Mouse (Mus musculus) kidney, postnatal 10 days (tissue): ENCODE results near the gene Ptcd2.

Experiments used
- DNase-seq: peaks from one replicate; pipeline ENCODE4 v3.0.0; 2021; ENCODE audit warnings: mixed read lengths

Ptcd2 gene

DNA sequence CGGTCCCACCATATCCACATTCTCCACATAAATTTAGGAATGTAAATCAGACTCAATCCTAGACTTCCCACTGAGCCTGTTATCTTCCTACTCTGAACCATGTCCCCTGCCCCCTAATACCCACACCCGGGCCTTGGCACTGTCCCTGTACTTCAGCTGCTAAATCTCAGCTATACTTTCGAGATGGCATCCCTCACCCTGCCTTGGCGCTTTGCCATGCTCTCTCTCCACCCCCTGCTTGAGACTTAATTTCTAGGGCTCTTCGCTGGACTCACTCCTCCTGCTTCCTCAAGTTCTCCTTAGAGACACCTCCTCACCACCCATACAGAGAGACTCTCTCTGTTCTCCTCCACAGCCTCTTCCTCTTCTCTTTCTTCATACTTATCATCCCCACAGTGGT lies 44.6 kb downstream of the Ptcd2 start:
- no peak for DNase-seq

GRCm38 (mm10) chr13:99294176-99294575 lies 50.3 kb downstream of the Ptcd2 start:
- no peak for DNase-seq

DNA sequence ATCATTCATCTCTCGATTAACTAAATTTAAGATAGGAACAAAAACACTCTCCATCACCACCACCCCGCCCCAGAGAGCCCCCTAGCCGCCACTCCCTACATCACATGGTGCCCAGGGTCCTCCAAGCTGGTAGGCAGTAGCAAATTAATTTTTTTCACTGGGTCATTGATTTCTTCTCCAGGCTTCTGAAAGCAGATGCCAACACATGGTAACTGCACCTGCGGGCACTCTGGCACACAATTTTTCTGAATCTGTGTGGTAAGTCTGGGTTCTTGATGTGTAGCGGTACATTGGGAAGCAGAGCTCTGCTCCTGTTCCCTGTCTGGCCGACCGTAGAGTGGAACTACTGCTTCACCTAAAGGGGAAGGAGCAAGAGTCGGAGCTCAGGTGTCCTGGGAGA lies 53.7 kb downstream of the Ptcd2 start:
- DNase-seq: no peak

GRCm38 (mm10) chr13:99287786-99288185 lies 56.7 kb downstream of the Ptcd2 start:
- no peak for DNase-seq

GRCm38 (mm10) chr13:99287207-99287606 lies 57.3 kb downstream of the Ptcd2 start:
- no peak for DNase-seq

GRCm38 (mm10) chr13:99285241-99285640 lies 59.3 kb downstream of the Ptcd2 start:
- DNase-seq: no peak

GRCm38 (mm10) chr13:99284400-99285160 lies 59.9 kb downstream of the Ptcd2 start:
- no peak for DNase-seq

DNA sequence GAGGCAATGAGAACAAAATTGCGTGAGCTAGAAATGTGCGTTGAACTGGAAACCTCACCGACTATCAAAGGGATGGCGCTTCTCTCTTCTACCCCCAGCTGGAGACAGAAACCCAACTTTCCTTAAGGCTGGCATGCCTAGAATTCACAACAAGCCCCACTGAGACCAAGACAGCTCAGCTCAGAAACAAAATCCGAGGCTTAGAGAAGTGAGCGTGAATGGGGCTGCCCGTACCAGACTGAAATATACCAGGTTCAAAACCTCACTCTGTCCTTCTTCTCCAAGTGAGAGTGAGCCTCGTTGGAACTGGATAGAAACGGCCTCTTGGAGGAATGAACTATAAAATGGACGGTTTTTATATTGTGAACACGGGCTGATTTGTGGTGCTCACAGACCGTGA lies 60.6 kb downstream of the Ptcd2 start:
- no peak for DNase-seq

DNA sequence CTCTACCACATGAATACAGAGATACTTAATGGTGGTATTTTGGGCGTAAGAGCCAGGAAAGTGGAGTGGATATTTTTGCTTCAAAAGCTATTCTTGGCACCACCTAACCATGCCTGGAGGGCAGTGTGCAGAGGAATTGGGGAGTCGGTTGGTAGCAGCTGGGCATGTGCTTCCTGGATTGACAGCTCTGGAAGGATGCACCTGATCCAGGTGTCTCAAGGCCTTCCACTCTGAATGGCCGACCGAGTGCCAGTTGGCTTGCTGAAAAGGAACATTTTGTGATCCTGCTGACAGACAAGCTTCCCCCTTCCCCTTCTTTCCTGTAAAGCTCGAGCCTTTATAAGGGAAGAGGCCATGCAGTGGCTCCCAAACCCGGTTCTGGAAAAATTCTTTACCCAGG lies 61.5 kb downstream of the Ptcd2 start:
- DNase-seq: no peak

DNA sequence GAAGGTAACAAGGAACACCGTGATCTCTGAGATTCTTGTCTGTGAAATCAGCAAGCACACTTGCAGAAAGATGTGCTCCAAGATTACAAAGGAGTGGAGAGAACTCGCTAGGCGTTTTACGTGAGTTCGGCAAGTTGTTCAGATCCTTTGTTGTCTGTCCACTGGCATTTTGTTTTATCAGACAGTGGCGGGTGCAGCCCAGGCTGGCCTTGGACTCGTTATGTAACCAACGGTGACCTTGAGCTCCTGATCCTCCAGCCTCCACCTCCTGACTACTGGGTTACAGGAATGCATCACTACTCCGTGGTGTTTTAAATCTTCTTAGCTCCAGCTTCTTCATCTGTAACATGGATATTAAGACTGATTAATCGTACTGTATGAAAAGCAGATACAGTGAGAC lies 65.2 kb downstream of the Ptcd2 start:
- no peak for DNase-seq

GRCm38 (mm10) chr13:99278511-99278910 lies 66.0 kb downstream of the Ptcd2 start:
- DNase-seq: no peak

GRCm38 (mm10) chr13:99277521-99277920 lies 67.0 kb downstream of the Ptcd2 start:
- DNase-seq: no peak

- no peak for DNase-seq
Measured at GRCm38 (mm10) chr13:99272046-99272445, 72.5 kb downstream of the Ptcd2 start.
